Mouse (Mus musculus): ENCODE measurements at regions not wholly inside any gene's neighbourhood (a gene's known extent, or its start where the extent isn't known, plus 50 kb on each side); places are given as distances from the start of the nearest gene placed in this dataset.

GRCm38 (mm10) chr16:31609394-31610172 lies 53.7 kb upstream of the Dlg1 start:
- Histone ChIP-seq H3K4me1 (ENCODE audit: control insufficient read depth, insufficient read depth, low read length) (peaks cover 5% of the 10 kb centered on the region; the same call in 1 of the 2 replicates), H3K4me3 (replicated peaks; ENCODE audit: extremely low read depth, low read depth, low read length) (no peak overlapping the region)
- 57% methylated on average over 10 of the region's 10 CpGs for WGBS
- TF ChIP-seq POLR2A (IDR thresholded peaks at IDR 0.05; ENCODE audit: borderline replicate concordance, extremely low read depth, low read depth, low read length) (no peak), CTCF (IDR thresholded peaks at IDR 0.05; ENCODE audit: insufficient read depth, low read length) (no peak)
- DNase-seq = no peak
